Mouse (Mus musculus) brown adipose tissue, adult 24 weeks (tissue): ENCODE measurements around the gene Cbx1. TPM values are rescaled to one million over a fixed set of nuclear protein-coding genes. Genes with fewer than 3 reads are reported as not detected.

Experiments used
- polyA plus RNA-seq: library from polyadenylated mRNA; stranded (reverse); fragments of >200 nt; gene quantifications from 2 replicates; pipeline ENCODE4 v1.2.4, GENCODE M21; 2012; ENCODE audit not compliant: missing spikeins, insufficient read depth, insufficient read length

The Cbx1 gene
- polyA plus RNA-seq, 1 experiment, result 24.3 TPM

Other genes with a start within 250 kb of the Cbx1 start
- 4.0 and 7.6 TPM in 2 replicates for gene Snx11, start 11.6 kb upstream of the Cbx1 start, polyA plus RNA-seq
- 333 and 448 TPM in 2 replicates for gene Nfe2l1, start 40.8 kb downstream of the Cbx1 start, polyA plus RNA-seq
- 55.7 and 98.7 TPM in 2 replicates for gene Copz2, start 60.7 kb downstream of the Cbx1 start, polyA plus RNA-seq
- gene Cdk5rap3, start 127.4 kb downstream of the Cbx1 start, polyA plus RNA-seq, result 19.5 and 27.2 TPM in 2 replicates
- gene Prr15l, start 139.0 kb downstream of the Cbx1 start, polyA plus RNA-seq, result not detected in 2 replicates
- gene Pnpo, start 154.9 kb downstream of the Cbx1 start, polyA plus RNA-seq, result 19.8 and 25.7 TPM in 2 replicates
- gene Sp2, start 193.8 kb downstream of the Cbx1 start, polyA plus RNA-seq, result 11.8 and 13.1 TPM in 2 replicates
- not detected in 2 replicates for gene Sp6, start 224.3 kb downstream of the Cbx1 start, polyA plus RNA-seq
- gene Scrn2, start 240.8 kb downstream of the Cbx1 start, polyA plus RNA-seq, result 13.1 and 13.4 TPM in 2 replicates